Mouse (Mus musculus): ENCODE results near the gene Taar3. TPM values are rescaled to one million over a fixed set of nuclear protein-coding genes. Genes with fewer than 3 reads are reported as not detected.

Taar3 gene
- polyA plus RNA-seq, 1 experiment from 2014 or later, result not detected

GRCm38 (mm10) chr10:23960444-23960915 lies 11.1 kb downstream of the Taar3 start, which contains the start of gene Taar4:
TSS of gene Taar4 (plus strand) at chr10:23960494.
- 92% methylated on average over 13 of the region's 13 CpGs for WGBS
- Histone ChIP-seq H3K36me3 (no peaks in the 10 kb centered on the region), H3K4me1 (no peaks in the 10 kb centered on the region), H3K9ac (replicated peaks) (no peak within 1 kb of the TSS), H3K4me2 (no peak within 1 kb of the TSS), H3K27me3 (replicated peaks) (no peaks in the 10 kb centered on the region), H3K4me3 (replicated peaks) (no peak within 1 kb of the TSS), H3K9me3 (replicated peaks) (no peaks in the 10 kb centered on the region), H3K27ac (replicated peaks) (no peak within 1 kb of the TSS)
- ATAC-seq (ENCODE audit: low FRiP score), result no peak

GRCm38 (mm10) chr10:23963444-23963843 lies 14.1 kb downstream of the Taar3 start:
- ATAC-seq (ENCODE audit: low FRiP score), result no peak
- Histone ChIP-seq H3K4me2 (no peak overlapping the region), H3K27me3 (replicated peaks) (no peaks in the 10 kb centered on the region), H3K4me3 (replicated peaks) (no peak overlapping the region), H3K9ac (replicated peaks) (no peak overlapping the region), H3K4me1 (no peaks in the 10 kb centered on the region), H3K9me3 (replicated peaks) (no peaks in the 10 kb centered on the region), H3K36me3 (no peaks in the 10 kb centered on the region), H3K27ac (replicated peaks) (no peak overlapping the region)
- 55% methylated on average over 3 of the region's 3 CpGs for WGBS

- H3K27ac ChIP-seq (replicated peaks), result no peak overlapping the region
- ATAC-seq (ENCODE audit: low FRiP score), result no peak
- no peaks in the 10 kb centered on the region for H3K36me3 ChIP-seq
- WGBS, result 92% methylated on average over 6 of the region's 6 CpGs
- no peaks in the 10 kb centered on the region for H3K27me3 ChIP-seq (replicated peaks)
- H3K9ac ChIP-seq (replicated peaks), result no peak overlapping the region
- H3K4me2 ChIP-seq, result no peak overlapping the region
- H3K4me3 ChIP-seq (replicated peaks), result no peak overlapping the region
- H3K9me3 ChIP-seq (replicated peaks), result no peaks in the 10 kb centered on the region
- H3K4me1 ChIP-seq, result no peaks in the 10 kb centered on the region
These were observed 15.7 kb downstream of the Taar3 start for GRCm38 (mm10) chr10:23964921-23965610.

- H3K4me2 ChIP-seq, result no peak within 1 kb of the TSS
- no peak for ATAC-seq (ENCODE audit: low FRiP score)
- no peaks in the 10 kb centered on the region for H3K36me3 ChIP-seq
- H3K27me3 ChIP-seq (replicated peaks), result no peaks in the 10 kb centered on the region
- no peaks in the 10 kb centered on the region for H3K4me1 ChIP-seq
- H3K9me3 ChIP-seq (replicated peaks), result no peaks in the 10 kb centered on the region
- H3K9ac ChIP-seq (replicated peaks), result no peak within 1 kb of the TSS
- 95% methylated on average over 11 of the region's 11 CpGs for WGBS
- H3K27ac ChIP-seq (replicated peaks), result no peak within 1 kb of the TSS
- no peak within 1 kb of the TSS for H3K4me3 ChIP-seq (replicated peaks)
These were observed 21.4 kb downstream of the Taar3 start, which contains the start of gene Taar5 for GRCm38 (mm10) chr10:23970656-23971165. TSS of gene Taar5 (plus strand) at chr10:23970706.

- Histone ChIP-seq H3K36me3 (no peaks in the 10 kb centered on the region), H3K27ac (replicated peaks) (no peak overlapping the region), H3K9me3 (replicated peaks) (no peaks in the 10 kb centered on the region), H3K4me3 (replicated peaks) (no peak overlapping the region), H3K27me3 (replicated peaks) (no peaks in the 10 kb centered on the region), H3K4me1 (no peaks in the 10 kb centered on the region), H3K4me2 (no peak overlapping the region), H3K9ac (replicated peaks) (no peak overlapping the region)
- WGBS, result 89% methylated on average over 5 of the region's 5 CpGs
- no peak for ATAC-seq (ENCODE audit: low FRiP score)
These were observed 21.9 kb downstream of the Taar3 start for GRCm38 (mm10) chr10:23971256-23971655.

- Histone ChIP-seq H3K9ac (replicated peaks) (no peak overlapping the region), H3K27me3 (replicated peaks) (no peaks in the 10 kb centered on the region), H3K9me3 (replicated peaks) (no peaks in the 10 kb centered on the region), H3K4me3 (replicated peaks) (no peak overlapping the region), H3K4me1 (no peaks in the 10 kb centered on the region), H3K4me2 (no peak overlapping the region), H3K27ac (replicated peaks) (no peak overlapping the region), H3K36me3 (no peaks in the 10 kb centered on the region)
- no peak for ATAC-seq (ENCODE audit: low FRiP score)
- WGBS, result 42% methylated on average over 4 of the region's 4 CpGs
These were observed 28.6 kb downstream of the Taar3 start for GRCm38 (mm10) chr10:23977958-23978357.

- whole genome bisulfite sequencing, result 41% methylated on average over 16 of the region's 16 CpGs
- no peak overlapping the region for H3K4me3 ChIP-seq (replicated peaks)
- H3K36me3 ChIP-seq, result no peaks in the 10 kb centered on the region
- H3K27ac ChIP-seq (replicated peaks), result no peak overlapping the region
- no peaks in the 10 kb centered on the region for H3K4me1 ChIP-seq
- ATAC-seq (ENCODE audit: low FRiP score), result peak; percentile 82
- H3K9ac ChIP-seq (replicated peaks), result no peak overlapping the region
- no peaks in the 10 kb centered on the region for H3K9me3 ChIP-seq (replicated peaks)
- H3K4me2 ChIP-seq, result no peak overlapping the region
- no peaks in the 10 kb centered on the region for H3K27me3 ChIP-seq (replicated peaks)
These were observed 29.7 kb downstream of the Taar3 start for GRCm38 (mm10) chr10:23978901-23979705.

- H3K9me3 ChIP-seq (replicated peaks), result no peaks in the 10 kb centered on the region
- H3K27ac ChIP-seq (replicated peaks), result no peak within 1 kb of the TSS
- H3K4me2 ChIP-seq, result no peak within 1 kb of the TSS
- no peaks in the 10 kb centered on the region for H3K4me1 ChIP-seq
- no peaks in the 10 kb centered on the region for H3K27me3 ChIP-seq (replicated peaks)
- ATAC-seq (ENCODE audit: low FRiP score), result no peak
- no peak within 1 kb of the TSS for H3K9ac ChIP-seq (replicated peaks)
- H3K36me3 ChIP-seq, result no peaks in the 10 kb centered on the region
- WGBS, result 79% methylated on average over 8 of the region's 8 CpGs
- no peak within 1 kb of the TSS for H3K4me3 ChIP-seq (replicated peaks)
These were observed 36.2 kb downstream of the Taar3 start, which contains the start of gene Taar6 for GRCm38 (mm10) chr10:23985546-23985945. TSS of gene Taar6 (minus strand) at chr10:23985646.

- H3K9ac ChIP-seq (replicated peaks), result no peak overlapping the region
- H3K4me2 ChIP-seq, result no peak overlapping the region
- no peaks in the 10 kb centered on the region for H3K4me1 ChIP-seq
- H3K27ac ChIP-seq (replicated peaks), result no peak overlapping the region
- ATAC-seq (ENCODE audit: low FRiP score), result no peak
- WGBS, result 81% methylated on average over 5 of the region's 5 CpGs
- H3K4me3 ChIP-seq (replicated peaks), result no peak overlapping the region
- H3K9me3 ChIP-seq (replicated peaks), result no peaks in the 10 kb centered on the region
- H3K36me3 ChIP-seq, result no peaks in the 10 kb centered on the region
- H3K27me3 ChIP-seq (replicated peaks), result no peaks in the 10 kb centered on the region
These were observed 37.1 kb downstream of the Taar3 start for GRCm38 (mm10) chr10:23986419-23986818.

- H3K9ac ChIP-seq (replicated peaks), result no peak within 1 kb of the TSS
- H3K4me1 ChIP-seq, result no peaks in the 10 kb centered on the region
- no peaks in the 10 kb centered on the region for H3K9me3 ChIP-seq (replicated peaks)
- no peak for ATAC-seq (ENCODE audit: low FRiP score)
- no peak within 1 kb of the TSS for H3K4me3 ChIP-seq (replicated peaks)
- no peak within 1 kb of the TSS for H3K4me2 ChIP-seq
- H3K36me3 ChIP-seq, result no peaks in the 10 kb centered on the region
- H3K27me3 ChIP-seq (replicated peaks), result no peaks in the 10 kb centered on the region
- WGBS, result 87% methylated on average over 3 of the region's 3 CpGs
- H3K27ac ChIP-seq (replicated peaks), result no peak within 1 kb of the TSS
These were observed 44.0 kb downstream of the Taar3 start, which contains the start of gene Taar7a for GRCm38 (mm10) chr10:23993381-23993780. TSS of gene Taar7a (minus strand) at chr10:23993481.

GRCm38 (mm10) chr10:23999639-24000038 lies 50.3 kb downstream of the Taar3 start, which contains the start of gene Taar7b:
TSS of gene Taar7b (plus strand) at chr10:23999939.
- no peak within 1 kb of the TSS for H3K4me2 ChIP-seq
- H3K36me3 ChIP-seq, result no peaks in the 10 kb centered on the region
- H3K27ac ChIP-seq (replicated peaks), result no peak within 1 kb of the TSS
- WGBS, result 84% methylated on average over 1 of the region's 1 CpGs
- no peak within 1 kb of the TSS for H3K9ac ChIP-seq (replicated peaks)
- no peak within 1 kb of the TSS for H3K4me3 ChIP-seq (replicated peaks)
- no peaks in the 10 kb centered on the region for H3K27me3 ChIP-seq (replicated peaks)
- no peaks in the 10 kb centered on the region for H3K9me3 ChIP-seq (replicated peaks)
- no peak for ATAC-seq (ENCODE audit: low FRiP score)
- H3K4me1 ChIP-seq, result no peaks in the 10 kb centered on the region

Data from neural tube, embryonic 15.5 days (tissue).